10 mouse cellular contexts compared by ENCODE assay signal in genomic region chr12:80574825-80575371, GRCm38 (mm10). TPM values are rescaled to one million over a fixed set of nuclear protein-coding genes. Genes with fewer than 3 reads are reported as not detected.
A peak's percentile ranks its signal among the peaks of the same experiment; 100 is the strongest.
DNase-seq lines count a peak whose midpoint lies in the region; ATAC-seq and TF ChIP-seq lines count a peak whose summit lies in the region.
"Had no signal": no experiment of that assay in that cellular context is flagged by ENCODE, and none has a peak within 500 bp of the region (broad histone marks: within the 10 kb centered on the region; RNA-seq: fewer than 3 reads in every experiment).

No protein-coding gene starts in this region.

- H3K9me3 ChIP-seq in forebrain, embryonic 12.5 days, result no peaks in the 10 kb centered on the region
- H3K9me3 ChIP-seq in hindbrain, embryonic 15.5 days, result no peaks in the 10 kb centered on the region
- no peaks in the 10 kb centered on the region for H3K9me3 ChIP-seq in midbrain, postnatal 0 days (ENCODE audit: low read length)
- H3K9me3 ChIP-seq: megakaryocyte, embryonic 14.5 days had no signal

- no peak for ATAC-seq in forebrain, embryonic 12.5 days (ENCODE audit: low FRiP score)
- ATAC-seq in hindbrain, embryonic 15.5 days (ENCODE audit: low FRiP score, low read depth), result peak; percentile 15; the same call in 1 of the 2 replicates
- ATAC-seq in midbrain, postnatal 0 days (ENCODE audit: low FRiP score), result peak; percentile 75; the same call in 1 of the 2 replicates
- ATAC-seq in erythroid progenitor cell, adult 5-6 weeks (replicated peaks; ENCODE audit: low FRiP score, poor library complexity, severe bottlenecking), result no peak
- ATAC-seq in megakaryocyte, adult 5-6 weeks (ENCODE audit: poor library complexity, severe bottlenecking), result no peak

- H3K27ac ChIP-seq in forebrain, embryonic 12.5 days, result peak overlapping the region; percentile 60
- peak overlapping the region; percentile 77 for H3K27ac ChIP-seq in hindbrain, embryonic 15.5 days (replicated peaks)
- H3K27ac ChIP-seq in midbrain, postnatal 0 days (ENCODE audit: low read depth, low read length), result peak overlapping the region; percentile 21

- H3K9ac ChIP-seq in forebrain, embryonic 12.5 days, result peak overlapping the region; percentile 25; the same call in 1 of the 2 replicates
- no peak overlapping the region for H3K9ac ChIP-seq in hindbrain, embryonic 15.5 days
- H3K9ac ChIP-seq in midbrain, postnatal 0 days (replicated peaks; ENCODE audit: low read length, poor library complexity, severe bottlenecking), result peak overlapping the region; percentile 37; the same call in 1 of the 2 replicates

- DNase-seq in kidney, postnatal 10 days, result peak; percentile 52
- DNase-seq in kidney, postnatal 25 days, result no peak
- DNase-seq in midbrain, postnatal 0 days (ENCODE audit: low spot score), result peak; percentile 57
- DNase-seq in gastrocnemius, postnatal 4 days (ENCODE audit: low spot score in 2 of 2), result no peak

- no peaks in the 10 kb centered on the region for H3K27me3 ChIP-seq in forebrain, embryonic 12.5 days
- no peaks in the 10 kb centered on the region for H3K27me3 ChIP-seq in hindbrain, embryonic 15.5 days
- no peaks in the 10 kb centered on the region for H3K27me3 ChIP-seq in midbrain, postnatal 0 days (ENCODE audit: insufficient read depth, low read length)

- H3K4me2 ChIP-seq in forebrain, embryonic 12.5 days, result no peak overlapping the region
- H3K4me2 ChIP-seq in hindbrain, embryonic 15.5 days, result peak overlapping the region; percentile 38
- H3K4me2 ChIP-seq in midbrain, postnatal 0 days (ENCODE audit: low read depth, low read length, poor library complexity, severe bottlenecking), result peak overlapping the region; percentile 15

- peaks cover 13% of the 10 kb centered on the region for H3K4me1 ChIP-seq in forebrain, embryonic 12.5 days
- peaks cover 20% of the 10 kb centered on the region for H3K4me1 ChIP-seq in hindbrain, embryonic 15.5 days (replicated peaks)
- H3K4me1 ChIP-seq in midbrain, postnatal 0 days (ENCODE audit: insufficient read depth, low read length), result 0 out of 2 replicates have a peak, but pooled peaks cover 4% of the 10 kb centered on the region
- H3K4me1 ChIP-seq: megakaryocyte, embryonic 14.5 days had no signal

- peaks cover 17% of the 10 kb centered on the region for H3K36me3 ChIP-seq in forebrain, embryonic 12.5 days (replicated peaks)
- H3K36me3 ChIP-seq in hindbrain, embryonic 15.5 days, result peaks cover 4% of the 10 kb centered on the region; the same call in 1 of the 2 replicates
- H3K36me3 ChIP-seq in midbrain, postnatal 0 days (ENCODE audit: insufficient read depth, low read length), result peaks cover 2% of the 10 kb centered on the region; the same call in 1 of the 2 replicates

- TF ChIP-seq CTCF in midbrain, postnatal 0 days (IDR thresholded peaks at IDR 0.05), result no peak

- H3K4me3 ChIP-seq in forebrain, embryonic 12.5 days (replicated peaks), result no peak overlapping the region
- no peak overlapping the region for H3K4me3 ChIP-seq in hindbrain, embryonic 15.5 days
- no peak overlapping the region for H3K4me3 ChIP-seq in midbrain, postnatal 0 days (ENCODE audit: low read depth, low read length)
- H3K4me3 ChIP-seq: erythroblast, embryonic 14.5 days; megakaryocyte, embryonic 14.5 days had no signal

- 33% methylated on average over 15 of the region's 15 CpGs for whole genome bisulfite sequencing in forebrain, embryonic 12.5 days
- WGBS in hindbrain, embryonic 15.5 days, result 13% methylated on average over 15 of the region's 15 CpGs
- 23% methylated on average over 15 of the region's 15 CpGs for WGBS in midbrain, postnatal 0 days

RNA-seq across cellular contexts. Expression of gene Galnt16, which starts 56.8 kb away (rescaled TPM):
- polyA plus RNA-seq in forebrain, embryonic 12.5 days (2016; fragmentation: Nextera tagmentation; extraction: Ambion mirVana), result 29.4 and 31.6 TPM in 2 replicates
- 31.3 and 34.1 TPM in 2 replicates for polyA plus RNA-seq in hindbrain, embryonic 15.5 days (2015; fragmentation: Nextera tagmentation; extraction: Ambion mirVana)
- total RNA-seq in midbrain, postnatal 0 days (2014; rRNA removed), result 83.0 and 83.5 TPM in 2 replicates
- polyA plus RNA-seq in midbrain, postnatal 0 days (2015; fragmentation: Nextera tagmentation; extraction: Ambion mirVana), result 41.1 and 41.6 TPM in 2 replicates
- not detected in 2 replicates for total RNA-seq in erythroid progenitor cell, adult 5-6 weeks (2015; ENCODE audit: low replicate concordance)
- not detected in 2 replicates for total RNA-seq in erythroid progenitor cell, adult 5-6 weeks (2017; ENCODE audit: low replicate concordance)
- total RNA-seq in megakaryocyte, adult 5-6 weeks (2015), result not detected in 2 replicates
- total RNA-seq in megakaryocyte, adult 5-6 weeks (2017), result not detected in 2 replicates
- 10 to 100 TPM; 41.7 to 43.6 TPM for total RNA-seq in gastrocnemius, postnatal 4 days (2021)

Comparison
In these comparisons a context has a peak if more than half of its experiments do, and no peak if none do; other contexts are left out.
1. DNase-seq: peak in kidney, postnatal 10 days (single experiment) and midbrain, postnatal 0 days (single experiment); none in kidney, postnatal 25 days (0 of 2) and gastrocnemius, postnatal 4 days (0 of 2).
2. ATAC-seq: peak in hindbrain, embryonic 15.5 days (single experiment) and midbrain, postnatal 0 days (single experiment); none in forebrain, embryonic 12.5 days (single experiment), erythroid progenitor cell, adult 5-6 weeks (single experiment) and megakaryocyte, adult 5-6 weeks (single experiment).
3. H3K27ac ChIP-seq: peak in every context shown above with its lines; median percentile 77 in hindbrain, embryonic 15.5 days; 60 in forebrain, embryonic 12.5 days; 21 in midbrain, postnatal 0 days.
4. RNA of gene Galnt16, which starts 56.8 kb away (total RNA-seq): 83.0 to 83.5 TPM in midbrain, postnatal 0 days and 41.7 to 43.6 TPM in gastrocnemius, postnatal 4 days; not detected in erythroid progenitor cell, adult 5-6 weeks and not detected in megakaryocyte, adult 5-6 weeks; every median in the first group is over 10 times any median in the second.